Mouse (Mus musculus): ENCODE data around the gene Fam117a. TPM values are rescaled to one million over a fixed set of nuclear protein-coding genes. Genes with fewer than 3 reads are reported as not detected.

The Fam117a gene
- total RNA-seq, 2 experiments from 2014 or later, result 11.3 to 14.0 TPM

- intact Hi-C loops (cut with DNase I), result no loop called here
- DNase-seq, result no peak
Observed at GRCm38 (mm10) chr11:95356039-95356438, 19.2 kb downstream of the Fam117a start.

GRCm38 (mm10) chr11:95356469-95357273, 19.9 kb downstream of the Fam117a start:
- DNase-seq, result peak; percentile 68 to 72
- intact Hi-C loops (cut with DNase I), result no loop called here

GRCm38 (mm10) chr11:95358263-95358662, 21.4 kb downstream of the Fam117a start:
- intact Hi-C loops (cut with DNase I), result no loop called here
- DNase-seq, result no peak

GRCm38 (mm10) chr11:95364388-95364787, 27.6 kb downstream of the Fam117a start:
- intact Hi-C loops (cut with DNase I), result loop anchor here (10.0 kb wide), 1 partner anchor 250 kb away; no protein-coding TSS in a partner anchor
- no peak for DNase-seq

GRCm38 (mm10) chr11:95365596-95365995, 28.8 kb downstream of the Fam117a start:
- DNase-seq, result peak; percentile 87 to 93
- intact Hi-C loops (cut with DNase I), result loop anchor here (5.0 to 10.0 kb wide), 2 partner anchors 43 to 251 kb away; no protein-coding TSS in a partner anchor

GRCm38 (mm10) chr11:95366280-95366897, 29.6 kb downstream of the Fam117a start:
- DNase-seq, result peak; percentile 40 to 57
- intact Hi-C loops (cut with DNase I), result loop anchor here (5.0 to 10.0 kb wide), 2 partner anchors 44 to 252 kb away; no protein-coding TSS in a partner anchor

GRCm38 (mm10) chr11:95367011-95367735, 30.4 kb downstream of the Fam117a start:
- intact Hi-C loops (cut with DNase I), result loop anchor here (5.0 to 10.0 kb wide), 2 partner anchors 45 to 252 kb away; no protein-coding TSS in a partner anchor
- DNase-seq, result no peak

GRCm38 (mm10) chr11:95368231-95368823, 31.5 kb downstream of the Fam117a start:
- intact Hi-C loops (cut with DNase I), result loop anchor here (5.0 to 10.0 kb wide), 2 partner anchors 46 to 254 kb away; no protein-coding TSS in a partner anchor
- no peak for DNase-seq

- DNase-seq, result no peak
- intact Hi-C loops (cut with DNase I), result loop anchor here (5.0 to 10.0 kb wide), 2 partner anchors 47 to 254 kb away; no protein-coding TSS in a partner anchor
Observed at GRCm38 (mm10) chr11:95368871-95369270, 32.1 kb downstream of the Fam117a start.

GRCm38 (mm10) chr11:95369964-95370890, 33.4 kb downstream of the Fam117a start:
- DNase-seq, result peak; percentile 67 to 68
- intact Hi-C loops (cut with DNase I), result loop anchor here (5.0 to 10.0 kb wide), 2 partner anchors 48 to 255 kb away; no protein-coding TSS in a partner anchor

GRCm38 (mm10) chr11:95371182-95371581, 34.4 kb downstream of the Fam117a start:
- intact Hi-C loops (cut with DNase I), result no loop called here
- no peak for DNase-seq

GRCm38 (mm10) chr11:95378926-95379325, 42.1 kb downstream of the Fam117a start:
- no peak for DNase-seq
- intact Hi-C loops (cut with DNase I), result no loop called here

GRCm38 (mm10) chr11:95379552-95379951, 42.7 kb downstream of the Fam117a start:
- DNase-seq, result no peak
- intact Hi-C loops (cut with DNase I), result no loop called here

- no peak for DNase-seq
- intact Hi-C loops (cut with DNase I), result loop anchor here (5.0 kb wide), 2 partner anchors 43 to 68 kb away; partner anchors contain the start of genes Fam117a and Kat7
Observed at GRCm38 (mm10) chr11:95380711-95381110, 43.9 kb downstream of the Fam117a start.

- intact Hi-C loops (cut with DNase I), result loop anchor here (5.0 kb wide), 2 partner anchors 44 to 69 kb away; partner anchors contain the start of genes Fam117a and Kat7
- no peak for DNase-seq
Observed at GRCm38 (mm10) chr11:95381146-95381545, 44.3 kb downstream of the Fam117a start.

GRCm38 (mm10) chr11:95383331-95383986, 46.6 kb downstream of the Fam117a start:
- DNase-seq, result peak; percentile 46 to 56

GRCm38 (mm10) chr11:95384004-95384318, 47.1 kb downstream of the Fam117a start:
- intact Hi-C loops (cut with DNase I), result loop anchor here (1.0 to 5.0 kb wide), 3 partner anchors 47 to 137 kb away; partner anchors contain the start of genes Fam117a and Kat7
- DNase-seq, result no peak

More at GRCm38 (mm10) chr11:95383331-95383986, 46.6 kb downstream of the Fam117a start:
- intact Hi-C loops (cut with DNase I), result loop anchor here (2.0 to 5.0 kb wide), 3 partner anchors 46 to 125 kb away; partner anchors contain the start of genes Fam117a and Kat7
